Mouse (Mus musculus) midbrain, embryonic 12.5 days (tissue): ENCODE data around the gene Efnb1. TPM values are rescaled to one million over a fixed set of nuclear protein-coding genes. Genes with fewer than 3 reads are reported as not detected.
"Not testable (repeated sequence)": the region's sequence is repeated elsewhere in the genome, so short reads cannot be mapped to it uniquely, and the experiment has no call there.

ENCODE experiments used
- ATAC-seq: fragments of 200-750 bp; cut with Nextera tagmentation; 2 replicates; pipeline ENCODE4 v1.8.0; 2017; ENCODE audit warnings: low read depth, moderate TSS enrichment, moderate library complexity; ENCODE audit not compliant: low FRiP score
- H3K27ac ChIP-seq: fragments of 300-500 bp; sonication (generic); replicated peaks from 2 replicates; pipeline ENCODE4 v1.5.1; 2016; ENCODE audit warnings: mild to moderate bottlenecking
- H3K27me3 ChIP-seq: fragments of 300-500 bp; sonication (generic); 2 replicates; pipeline ENCODE4 v1.6.1; 2016; ENCODE audit warnings: mild to moderate bottlenecking
- H3K36me3 ChIP-seq: fragments of 300-500 bp; sonication (generic); 2 replicates; pipeline ENCODE4 v1.6.1; 2016
- H3K4me1 ChIP-seq: fragments of 300-500 bp; sonication (generic); 2 replicates; pipeline ENCODE4 v1.6.1; 2016
- H3K4me2 ChIP-seq: fragments of 300-500 bp; sonication (generic); replicated peaks from 2 replicates; pipeline ENCODE4 v1.6.1; 2016; ENCODE audit warnings: mild to moderate bottlenecking, moderate library complexity
- H3K4me3 ChIP-seq: fragments of 300-500 bp; sonication (generic); 2 replicates; pipeline ENCODE4 v1.5.1; 2016; ENCODE audit warnings: mild to moderate bottlenecking
- H3K9ac ChIP-seq: fragments of 300-500 bp; sonication (generic); replicated peaks from 2 replicates; pipeline ENCODE4 v1.6.1; 2016; ENCODE audit warnings: mild to moderate bottlenecking, moderate library complexity
- H3K9me3 ChIP-seq: fragments of 300-500 bp; sonication (generic); 2 replicates; pipeline ENCODE4 v1.6.1; 2016; ENCODE audit warnings: mild to moderate bottlenecking
- WGBS: fragments of 180-500 bp; shearing (Covaris S2); methylation state at CpG from one replicate; pipeline ENCODE4 v1.1.7; 2016; 5-methylcytosine and 5-hydroxymethylcytosine counted together
- polyA plus RNA-seq: library from polyadenylated mRNA; unstranded; fragments of >200 nt; fragmentation: Nextera tagmentation; extraction: Ambion mirVana; gene quantifications from 2 replicates; pipeline ENCODE4 v1.2.1, GENCODE M21; 2016

Gene Efnb1
- polyA plus RNA-seq, result 64.2 and 69.7 TPM in 2 replicates

DNA sequence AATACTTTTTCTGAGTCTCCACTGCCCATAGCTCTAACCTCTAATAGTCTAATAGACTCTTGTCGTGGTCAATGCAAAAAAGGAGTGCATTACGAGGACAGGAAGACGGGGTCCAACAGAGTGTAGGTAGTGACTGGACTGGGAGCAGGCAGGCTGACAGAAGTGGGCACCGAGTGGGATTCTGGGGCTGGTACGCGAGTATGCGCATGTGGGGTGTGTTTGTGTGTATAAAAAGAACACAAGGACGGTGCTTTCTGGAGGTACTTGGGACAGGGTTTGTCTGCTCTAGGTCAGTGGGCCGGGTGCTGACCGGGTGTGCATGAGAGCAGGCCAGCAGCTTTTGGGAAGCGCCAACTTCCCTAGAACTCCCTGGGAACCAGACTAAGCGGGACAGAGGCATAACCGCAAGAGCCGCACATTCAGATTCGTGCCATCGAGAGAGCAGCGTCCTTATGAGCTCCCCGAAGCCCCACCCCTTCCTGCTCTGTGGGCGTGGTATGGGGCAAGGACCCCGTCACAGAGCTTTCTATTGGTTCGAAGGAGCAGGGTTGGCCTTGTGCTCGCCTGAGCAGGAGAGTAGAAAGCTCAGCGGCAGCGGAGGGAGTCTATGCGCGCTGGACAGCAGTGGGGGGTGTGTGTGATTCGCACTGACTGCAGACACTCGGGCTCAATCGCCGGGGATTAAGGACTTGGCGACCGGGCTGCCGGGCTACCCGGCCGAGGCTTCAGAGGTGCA is at the start of gene Efnb1:
Efnb1 (plus strand) TSS at position 608 of the 736 bp plus-strand sequence.
- peak within 1 kb of the TSS; percentile 86 for H3K27ac ChIP-seq
- no peaks in the 10 kb centered on the region for H3K9me3 ChIP-seq
- peaks cover 11% of the 10 kb centered on the region for H3K4me1 ChIP-seq
- peaks cover 49% of the 10 kb centered on the region for H3K27me3 ChIP-seq
- peak within 1 kb of the TSS; percentile 62 for H3K4me2 ChIP-seq
- H3K4me3 ChIP-seq, result peak within 1 kb of the TSS; percentile 69
- peak within 1 kb of the TSS; percentile 89 for H3K9ac ChIP-seq
- 26% methylated on average over 35 of the region's 35 CpGs for WGBS
- ATAC-seq, result peak; percentile 93
- H3K36me3 ChIP-seq, result no peaks in the 10 kb centered on the region

DNA sequence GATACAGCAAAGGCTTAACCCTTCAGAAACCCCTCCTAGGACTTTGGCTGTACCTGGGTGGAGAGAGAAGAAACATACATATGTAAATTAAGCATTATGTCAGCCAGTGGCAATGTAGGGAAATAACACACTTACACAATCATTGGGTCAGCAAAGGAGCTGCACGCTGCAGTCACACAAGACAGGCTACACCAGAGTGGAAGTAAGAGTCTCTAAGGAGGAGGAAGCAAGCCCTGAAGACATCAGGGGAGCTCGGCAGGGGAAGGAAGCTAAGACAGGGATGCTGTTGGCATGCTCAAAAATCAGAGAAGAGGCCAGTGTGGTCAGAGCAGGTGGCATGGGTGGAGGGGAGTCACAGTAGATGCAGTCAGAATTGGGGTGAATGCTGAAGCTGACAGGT is 43.2 kb upstream of the Efnb1 start:
- Histone ChIP-seq H3K4me3 (no peak overlapping the region), H3K27ac (no peak overlapping the region), H3K9me3 (no peaks in the 10 kb centered on the region), H3K27me3 (peaks cover 36% of the 10 kb centered on the region), H3K4me2 (no peak overlapping the region), H3K36me3 (no peaks in the 10 kb centered on the region), H3K4me1 (no peaks in the 10 kb centered on the region), H3K9ac (no peak overlapping the region)
- ATAC-seq, result no peak
- WGBS, result 74% methylated on average over 2 of the region's 2 CpGs

DNA sequence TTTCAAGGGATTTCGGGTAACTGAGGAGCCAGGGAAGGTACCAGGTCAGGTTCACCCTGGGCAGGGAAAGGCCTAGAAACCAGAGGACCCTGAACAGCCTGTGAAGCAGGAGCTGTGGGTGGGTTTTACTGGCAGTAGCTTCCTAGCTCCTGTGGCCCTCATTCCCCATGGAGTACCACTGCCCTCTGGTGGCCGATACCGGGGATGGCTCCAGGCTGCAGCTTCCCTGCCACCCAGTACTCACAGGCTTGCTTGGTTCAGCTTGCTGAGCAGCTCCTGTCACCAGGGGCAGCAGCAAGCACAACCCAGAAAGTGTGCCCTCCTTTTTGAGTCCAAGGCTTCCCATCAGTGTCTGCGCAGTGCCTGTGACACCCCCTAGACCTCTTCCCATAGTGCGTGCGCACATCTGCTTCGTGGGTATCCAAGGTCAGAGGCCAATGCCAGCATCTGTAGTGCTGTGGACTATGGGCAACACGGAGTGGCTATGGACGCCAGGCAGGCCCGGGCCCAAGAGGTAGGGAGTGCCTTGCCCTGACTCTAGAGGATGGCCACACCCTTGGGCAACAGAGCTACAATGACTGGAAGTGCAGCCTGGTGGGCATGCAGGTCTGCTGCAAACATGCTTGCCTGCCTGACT is 24.7 kb upstream of the Efnb1 start:
- not testable (repeated sequence) for H3K4me3 ChIP-seq, H3K9me3 ChIP-seq, H3K36me3 ChIP-seq, H3K4me1 ChIP-seq, H3K27ac ChIP-seq, H3K4me2 ChIP-seq, H3K9ac ChIP-seq
- peak; percentile 62 for ATAC-seq
- 74% methylated on average over 7 of the region's 10 CpGs for WGBS
- peaks cover 24% of the 10 kb centered on the region; the same call in 1 of the 2 replicates for H3K27me3 ChIP-seq

- peaks cover 27% of the 10 kb centered on the region; the same call in 1 of the 2 replicates for H3K27me3 ChIP-seq
- no peak overlapping the region for H3K4me3 ChIP-seq
- no peaks in the 10 kb centered on the region for H3K9me3 ChIP-seq
- no peak overlapping the region for H3K27ac ChIP-seq
- no peak overlapping the region for H3K9ac ChIP-seq
- no peaks in the 10 kb centered on the region for H3K4me1 ChIP-seq
- H3K36me3 ChIP-seq, result no peaks in the 10 kb centered on the region
- ATAC-seq, result no peak
- 87% methylated on average over 5 of the region's 5 CpGs for WGBS
- H3K4me2 ChIP-seq, result no peak overlapping the region
Observed at GRCm38 (mm10) chrX:99119510-99119909, 16.4 kb upstream of the Efnb1 start.

DNA sequence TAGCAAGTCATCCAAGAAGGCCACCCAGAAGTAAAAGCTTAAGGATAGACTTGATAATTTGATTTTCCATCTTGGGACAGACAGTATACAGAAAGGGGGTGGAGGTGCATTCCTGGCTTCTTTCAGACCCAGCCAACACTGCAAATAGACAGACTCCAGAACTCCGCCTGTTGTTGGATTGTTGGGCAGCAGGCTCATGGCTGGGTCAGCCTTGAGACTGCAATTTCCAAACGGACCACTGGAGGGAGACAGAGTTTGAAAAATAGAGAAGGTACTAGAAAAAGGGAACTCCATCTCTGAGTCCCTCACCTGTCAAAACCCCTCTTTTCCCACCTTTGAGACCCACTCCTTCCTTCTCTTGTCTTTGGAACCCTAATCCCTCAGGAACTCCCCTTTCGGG is 5.9 kb upstream of the Efnb1 start:
- Histone ChIP-seq H3K4me2 (no peak overlapping the region), H3K4me1 (no peaks in the 10 kb centered on the region), H3K9ac (no peak overlapping the region), H3K4me3 (no peak overlapping the region), H3K27ac (no peak overlapping the region), H3K27me3 (peaks cover 51% of the 10 kb centered on the region), H3K9me3 (no peaks in the 10 kb centered on the region), H3K36me3 (no peaks in the 10 kb centered on the region)
- WGBS, result 26% methylated on average over 3 of the region's 3 CpGs
- 0 out of 2 replicates have a peak, but pooled peaks have one; percentile 20 for ATAC-seq

DNA sequence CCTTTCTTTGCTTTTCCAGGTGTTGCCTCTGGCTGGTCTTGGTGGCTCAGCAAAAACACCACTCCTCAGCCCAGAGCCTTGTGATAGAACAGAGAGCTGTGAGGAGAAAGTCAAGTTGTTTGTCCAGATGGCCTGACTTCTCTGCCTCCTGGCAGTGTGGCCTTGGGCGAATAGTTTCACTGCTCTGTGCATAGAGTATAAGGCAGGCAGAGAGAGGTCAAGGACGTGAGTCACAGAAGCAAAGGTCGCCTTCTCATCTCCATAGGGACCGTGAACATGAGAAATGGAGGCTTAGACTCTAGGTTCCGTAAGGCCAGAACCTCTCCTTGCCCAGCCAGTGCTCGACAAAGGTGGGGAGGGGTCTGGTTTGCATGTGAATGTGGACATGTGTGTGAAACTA is 3.4 kb upstream of the Efnb1 start:
- Histone ChIP-seq H3K9me3 (no peaks in the 10 kb centered on the region), H3K4me2 (no peak overlapping the region), H3K36me3 (no peaks in the 10 kb centered on the region), H3K27ac (no peak overlapping the region), H3K4me3 (no peak overlapping the region), H3K27me3 (peaks cover 56% of the 10 kb centered on the region), H3K9ac (no peak overlapping the region), H3K4me1 (no peaks in the 10 kb centered on the region)
- no peak for ATAC-seq
- WGBS, result 65% methylated on average over 6 of the region's 6 CpGs

DNA sequence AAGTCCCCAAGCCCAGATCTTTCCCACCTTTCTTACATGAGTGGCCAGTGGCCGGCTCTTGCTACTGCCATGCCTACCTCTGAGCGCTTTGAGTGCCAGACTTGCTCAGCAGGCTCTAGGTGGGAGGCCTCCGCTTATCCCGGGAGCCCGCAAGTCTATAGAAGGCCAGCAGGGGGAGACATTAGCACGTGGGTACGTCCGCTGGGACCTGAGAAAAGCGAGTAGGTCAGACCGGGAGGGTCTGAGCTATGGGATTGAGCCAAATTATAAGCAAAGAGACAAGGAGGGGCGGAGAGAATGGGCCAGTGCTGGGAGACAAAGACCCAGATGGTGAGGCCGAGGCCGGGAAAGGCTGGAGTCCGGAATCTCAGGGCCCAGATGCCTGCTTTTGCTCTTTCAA is 1.0 kb upstream of the Efnb1 start:
- no peak overlapping the region for H3K4me3 ChIP-seq
- WGBS, result 36% methylated on average over 14 of the region's 14 CpGs
- no peaks in the 10 kb centered on the region for H3K36me3 ChIP-seq
- peaks cover 45% of the 10 kb centered on the region for H3K27me3 ChIP-seq
- peak overlapping the region; percentile 51 for H3K4me2 ChIP-seq
- H3K9me3 ChIP-seq, result no peaks in the 10 kb centered on the region
- ATAC-seq, result peak; percentile 51
- no peak overlapping the region for H3K9ac ChIP-seq
- peak overlapping the region; percentile 86 for H3K27ac ChIP-seq
- H3K4me1 ChIP-seq, result peaks cover 4% of the 10 kb centered on the region

GRCm38 (mm10) chrX:99136431-99136966 is 569 bp downstream of the Efnb1 start:
- H3K9me3 ChIP-seq, result no peaks in the 10 kb centered on the region
- peak overlapping the region; percentile 62 for H3K4me2 ChIP-seq
- no peaks in the 10 kb centered on the region for H3K36me3 ChIP-seq
- H3K4me3 ChIP-seq, result peak overlapping the region; percentile 69
- no peak for ATAC-seq
- H3K27me3 ChIP-seq, result peaks cover 50% of the 10 kb centered on the region
- 26% methylated on average over 52 of the region's 53 CpGs for WGBS
- peaks cover 19% of the 10 kb centered on the region for H3K4me1 ChIP-seq
- H3K9ac ChIP-seq, result peak overlapping the region; percentile 89
- peak overlapping the region; percentile 86 for H3K27ac ChIP-seq

- H3K27ac ChIP-seq, result peak overlapping the region; percentile 86
- H3K4me2 ChIP-seq, result peak overlapping the region; percentile 62
- no peaks in the 10 kb centered on the region for H3K9me3 ChIP-seq
- H3K27me3 ChIP-seq, result peaks cover 49% of the 10 kb centered on the region
- H3K4me3 ChIP-seq, result peak overlapping the region; percentile 69
- 23% methylated on average over 29 of the region's 31 CpGs for WGBS
- H3K9ac ChIP-seq, result peak overlapping the region; percentile 89
- no peak for ATAC-seq
- peaks cover 26% of the 10 kb centered on the region for H3K4me1 ChIP-seq
- H3K36me3 ChIP-seq, result no peaks in the 10 kb centered on the region
Observed at GRCm38 (mm10) chrX:99137143-99137870, 1.4 kb downstream of the Efnb1 start.

DNA sequence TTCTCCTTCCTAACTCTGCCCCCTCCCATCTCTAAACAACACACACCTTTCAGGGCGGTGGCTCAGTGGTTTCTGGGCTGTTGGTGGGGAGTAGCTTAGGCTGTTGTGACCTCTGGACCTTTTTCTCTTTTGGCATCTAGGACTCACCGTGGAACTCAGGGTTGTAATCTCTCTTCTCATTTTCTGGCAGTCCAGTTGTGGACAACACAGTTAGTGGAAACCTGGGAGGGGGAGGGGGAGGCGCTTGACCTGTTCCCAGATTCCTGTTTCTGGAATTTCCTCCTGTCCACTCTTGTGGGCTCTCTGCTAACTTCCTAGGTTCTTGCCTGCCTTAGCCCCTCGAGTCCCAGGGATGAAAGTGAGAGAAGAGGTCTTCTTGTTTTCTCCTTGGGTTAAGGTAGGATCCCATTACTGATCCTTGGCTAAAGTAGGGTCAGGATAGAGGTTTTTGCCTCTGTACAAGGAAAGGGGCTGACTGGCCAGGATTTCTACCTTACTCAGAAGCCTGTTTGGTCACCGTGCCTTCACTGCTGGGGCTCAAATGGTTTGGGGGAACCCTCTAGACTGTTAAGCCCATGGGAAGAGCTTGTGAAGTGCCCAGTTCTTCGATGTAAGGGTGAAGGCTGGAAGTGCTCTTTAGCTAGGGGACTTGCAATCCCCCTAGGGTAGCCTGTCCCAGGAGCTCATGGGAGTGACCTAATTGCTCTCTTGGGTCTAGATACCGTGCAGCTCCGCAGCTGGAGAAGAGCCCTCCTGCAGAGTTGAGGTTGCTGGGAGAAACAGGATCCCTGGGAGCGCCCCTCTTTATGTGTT is 2.2 kb downstream of the Efnb1 start:
- H3K27me3 ChIP-seq, result peaks cover 42% of the 10 kb centered on the region
- peaks cover 34% of the 10 kb centered on the region for H3K4me1 ChIP-seq
- H3K4me2 ChIP-seq, result peak overlapping the region; percentile 62
- no peaks in the 10 kb centered on the region for H3K36me3 ChIP-seq
- no peaks in the 10 kb centered on the region for H3K9me3 ChIP-seq
- ATAC-seq, result no peak
- peak overlapping the region; percentile 86; the same call in 1 of the 2 replicates for H3K27ac ChIP-seq
- peak overlapping the region; percentile 69 for H3K4me3 ChIP-seq
- peak overlapping the region; percentile 89 for H3K9ac ChIP-seq
- WGBS, result 30% methylated on average over 9 of the region's 9 CpGs

- WGBS, result 66% methylated on average over 8 of the region's 8 CpGs
- Histone ChIP-seq H3K27me3 (peaks cover 23% of the 10 kb centered on the region; the same call in 1 of the 2 replicates), H3K9ac (no peak overlapping the region), H3K4me1 (peaks cover 60% of the 10 kb centered on the region), H3K27ac (peak overlapping the region; percentile 60), H3K36me3 (peaks cover 8% of the 10 kb centered on the region), H3K4me3 (peak overlapping the region; percentile 69), H3K4me2 (peak overlapping the region; percentile 62), H3K9me3 (no peaks in the 10 kb centered on the region)
- no peak for ATAC-seq
Observed at GRCm38 (mm10) chrX:99141079-99141478, 5.1 kb downstream of the Efnb1 start.
